Mouse (Mus musculus) olfactory bulb, adult 2 months (tissue): ENCODE data around the gene Prpf31. TPM values are rescaled to one million over a fixed set of nuclear protein-coding genes. Genes with fewer than 3 reads are reported as not detected.

ENCODE experiments used
- H3K27ac ChIP-seq: fragments of 200-500 bp; 2 replicates; pipeline ENCODE4 v1.5.1; 2012; ENCODE audit warnings: low read depth, low read length; ENCODE audit not compliant: insufficient read depth
- H3K4me1 ChIP-seq: fragments of 200-500 bp; 2 replicates; pipeline ENCODE4 v1.6.1; 2012; ENCODE audit warnings: low read length; ENCODE audit not compliant: control insufficient read depth, insufficient read depth
- H3K4me3 ChIP-seq: fragments of 200-500 bp; 2 replicates; pipeline ENCODE4 v1.5.1; 2012; ENCODE audit warnings: mild to moderate bottlenecking, low read depth, low read length, moderate library complexity; ENCODE audit not compliant: insufficient read depth
- CTCF ChIP-seq: fragments of 200-500 bp; IDR thresholded peaks from 2 replicates; pipeline ENCODE4 v1.5.1; 2012; ENCODE audit warnings: low read depth, mild to moderate bottlenecking, low read length, moderate library complexity; ENCODE audit not compliant: insufficient read depth
- POLR2A ChIP-seq: fragments of 200-500 bp; IDR thresholded peaks from 2 replicates; pipeline ENCODE4 v1.6.1; 2012; ENCODE audit warnings: mild to moderate bottlenecking, low read depth, low read length, moderate library complexity; ENCODE audit not compliant: insufficient read depth
- WGBS: fragments of 180-500 bp; shearing (Covaris S2); methylation state at CpG from one replicate; pipeline ENCODE4 v1.1.7; 2018; 5-methylcytosine and 5-hydroxymethylcytosine counted together
- polyA plus RNA-seq: library from polyadenylated mRNA; stranded (reverse); fragments of >200 nt; gene quantifications from 2 replicates; pipeline ENCODE4 v1.2.4, GENCODE M21; 2012; ENCODE audit warnings: low replicate concordance; ENCODE audit not compliant: missing spikeins, insufficient read depth, insufficient read length

Gene Prpf31
- polyA plus RNA-seq, 1 experiment = not detected

- Histone ChIP-seq H3K4me3 (no peak overlapping the region), H3K4me1 (no peaks in the 10 kb centered on the region; the same call in 1 of the 2 replicates), H3K27ac (no peak overlapping the region)
- no peak for TF ChIP-seq POLR2A
- peak; percentile 72 for TF ChIP-seq CTCF
- 71% methylated on average over 10 of the region's 10 CpGs for WGBS
Observed at GRCm38 (mm10) chr7:3674507-3675227, 44.9 kb downstream of the Prpf31 start.

GRCm38 (mm10) chr7:3675228-3675548 is 45.4 kb downstream of the Prpf31 start:
- 79% methylated on average over 3 of the region's 3 CpGs for WGBS
- Histone ChIP-seq H3K4me1 (no peaks in the 10 kb centered on the region; the same call in 1 of the 2 replicates), H3K27ac (no peak overlapping the region), H3K4me3 (no peak overlapping the region)
- TF ChIP-seq CTCF = no peak

GRCm38 (mm10) chr7:3676371-3676770 is 46.6 kb downstream of the Prpf31 start:
- TF ChIP-seq POLR2A = no peak
- TF ChIP-seq CTCF = no peak
- WGBS = 88% methylated on average over 12 of the region's 12 CpGs

GRCm38 (mm10) chr7:3677342-3677741 is 47.6 kb downstream of the Prpf31 start, which contains the start of gene Tmc4:
TSS of gene Tmc4 (minus strand) at chr7:3677553.
- Histone ChIP-seq H3K4me1 (no peaks in the 10 kb centered on the region; the same call in 1 of the 2 replicates), H3K4me3 (no peak within 1 kb of the TSS), H3K27ac (no peak within 1 kb of the TSS)
- no peak for TF ChIP-seq POLR2A
- no peak for TF ChIP-seq CTCF
- WGBS = 63% methylated on average over 9 of the region's 9 CpGs

More at GRCm38 (mm10) chr7:3676371-3676770, 46.6 kb downstream of the Prpf31 start:
- Histone ChIP-seq H3K27ac (no peak overlapping the region), H3K4me3 (no peak overlapping the region), H3K4me1 (no peaks in the 10 kb centered on the region; the same call in 1 of the 2 replicates)

GRCm38 (mm10) chr7:3683908-3684550 is 54.2 kb downstream of the Prpf31 start:
- Histone ChIP-seq H3K4me1 (peaks cover 14% of the 10 kb centered on the region), H3K27ac (no peak overlapping the region; the same call in 1 of the 2 replicates), H3K4me3 (no peak overlapping the region)
- 50% methylated on average over 10 of the region's 10 CpGs for WGBS
- TF ChIP-seq POLR2A = no peak
- no peak for TF ChIP-seq CTCF

GRCm38 (mm10) chr7:3684698-3685097 is 54.9 kb downstream of the Prpf31 start:
- TF ChIP-seq CTCF = no peak
- TF ChIP-seq POLR2A = no peak
- Histone ChIP-seq H3K4me3 (no peak overlapping the region), H3K27ac (no peak overlapping the region; the same call in 1 of the 2 replicates), H3K4me1 (peaks cover 14% of the 10 kb centered on the region)
- WGBS = 59% methylated on average over 8 of the region's 8 CpGs

- H3K27ac ChIP-seq = no peak overlapping the region
- TF ChIP-seq CTCF (no peak), POLR2A (no peak)
- peaks cover 14% of the 10 kb centered on the region for H3K4me1 ChIP-seq
- WGBS = 87% methylated on average over 31 of the region's 31 CpGs
- no peak overlapping the region for H3K4me3 ChIP-seq
Observed at GRCm38 (mm10) chr7:3685400-3686187, 55.8 kb downstream of the Prpf31 start.

- H3K4me3 ChIP-seq = peak overlapping the region; percentile 74
- TF ChIP-seq POLR2A = no peak
- TF ChIP-seq CTCF = no peak
- WGBS = 21% methylated on average over 3 of the region's 3 CpGs
- H3K27ac ChIP-seq = no peak overlapping the region
- peaks cover 15% of the 10 kb centered on the region for H3K4me1 ChIP-seq
Observed at GRCm38 (mm10) chr7:3691919-3692318, 62.1 kb downstream of the Prpf31 start.

Other genes with a start within 250 kb of the Prpf31 start
- not detected in 2 replicates for gene Cacng8, start 239.3 kb upstream of the Prpf31 start, polyA plus RNA-seq
- not detected in 2 replicates for gene Cacng6, start 205.8 kb upstream of the Prpf31 start, polyA plus RNA-seq
- gene Tarm1, start 127.4 kb upstream of the Prpf31 start, polyA plus RNA-seq = not detected in 2 replicates
- not detected in 2 replicates for gene Oscar, start 13.8 kb upstream of the Prpf31 start, polyA plus RNA-seq
- not detected in 2 replicates for gene Ndufa3, start 12.6 kb upstream of the Prpf31 start, polyA plus RNA-seq
- not detected in 2 replicates for gene Tfpt, start 56 bp upstream of the Prpf31 start, polyA plus RNA-seq
- not detected in 2 replicates for gene Cnot3, start 15.3 kb downstream of the Prpf31 start, polyA plus RNA-seq
- not detected in 2 replicates for gene Leng1, start 35.9 kb downstream of the Prpf31 start, polyA plus RNA-seq
- not detected in 2 replicates for gene Tmc4, start 47.6 kb downstream of the Prpf31 start, polyA plus RNA-seq
- not detected in 2 replicates for gene Tsen34, start 62.9 kb downstream of the Prpf31 start, polyA plus RNA-seq
- not detected in 2 replicates for gene Mboat7, start 63.5 kb downstream of the Prpf31 start, polyA plus RNA-seq
- gene Rps9, start 74.0 kb downstream of the Prpf31 start, polyA plus RNA-seq = 2,455 TPM in 1 of 2 replicates, not detected in the other
- gene Pirb, start 90.4 kb downstream of the Prpf31 start, polyA plus RNA-seq = not detected in 2 replicates
- not detected in 2 replicates for gene Gm15448, start 195.7 kb downstream of the Prpf31 start, polyA plus RNA-seq
- gene Pira2, start 215.1 kb downstream of the Prpf31 start, polyA plus RNA-seq = not detected in 2 replicates